Comparison of ENCODE assay signal across 8 mouse cellular contexts in the genomic region with DNA sequence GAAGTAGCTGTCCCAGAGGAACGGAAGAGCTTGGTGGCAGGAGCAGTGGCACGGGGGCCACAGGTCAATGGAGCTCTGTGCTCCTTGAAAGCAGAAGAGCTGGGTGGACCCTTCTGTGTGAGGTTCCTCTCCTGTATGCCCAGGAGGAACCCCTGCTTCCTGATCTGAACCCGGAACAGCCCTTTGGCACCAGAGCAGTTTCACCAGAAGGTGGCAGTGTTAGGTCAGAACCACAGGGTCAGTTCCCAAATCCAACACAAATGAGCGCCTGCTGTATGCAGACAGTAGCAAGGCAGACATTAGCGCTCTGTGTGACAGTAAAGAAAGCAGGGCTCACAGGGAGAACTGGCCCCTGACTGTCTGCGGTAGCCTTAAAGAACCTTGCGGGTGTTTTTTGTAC. TPM values are rescaled to one million over a fixed set of nuclear protein-coding genes. Genes with fewer than 3 reads are reported as not detected.
DNase-seq lines count a peak whose midpoint lies in the region; ATAC-seq and TF ChIP-seq lines count a peak whose summit lies in the region.

No protein-coding gene starts in this region.

- H3K4me1 ChIP-seq in cortical plate, adult 2 months (ENCODE audit: control insufficient read depth, insufficient read depth, low read length), result no peaks in the 10 kb centered on the region

- DNase-seq in CD4-positive, CD25-positive, alpha-beta regulatory T cell, adult 2 months (ENCODE audit: low read depth, low spot score), result peak; percentile 67
- DNase-seq in urinary bladder, adult 2 months (ENCODE audit: low spot score), result peak; percentile 32
- no peak for DNase-seq in urinary bladder, postnatal 4 days (ENCODE audit: low spot score in 2 of 2)
- peak; percentile 54 to 70 for DNase-seq in kidney, postnatal 25 days
- DNase-seq in lung, postnatal 14 days, result peak; percentile 73
- peak; percentile 19 to 54 for DNase-seq in spleen, adult 18-20 months

- H3K4me3 ChIP-seq in cortical plate, adult 2 months (ENCODE audit: insufficient read depth, low read length), result no peak overlapping the region

- no peak overlapping the region for H3K27ac ChIP-seq in cortical plate, adult 2 months (ENCODE audit: insufficient read depth, low read length)

- TF ChIP-seq POLR2A in cortical plate, adult 2 months (IDR thresholded peaks at IDR 0.05; ENCODE audit: extremely low read depth, insufficient read depth, low read length), result no peak

- ATAC-seq in CD4-positive, CD25-positive, alpha-beta regulatory T cell, adult 4 months, result no peak

- peak; percentile 75 for TF ChIP-seq CTCF in cortical plate, adult 2 months (IDR thresholded peaks at IDR 0.05; ENCODE audit: extremely low read depth, insufficient read depth, low read length)

RNA-seq across cellular contexts. Expression of gene Cib4, which starts 29.3 kb away (rescaled TPM):
- polyA plus RNA-seq in CD4-positive, CD25-positive, alpha-beta regulatory T cell, adult 4 months (2017; shearing (Covaris generic)), result not detected
- 0.32 and 0.40 TPM in 2 replicates for polyA plus RNA-seq in urinary bladder, adult 2 months (2012; rRNA removed)
- not detected in 2 replicates for polyA plus RNA-seq in cortical plate, adult 2 months (2012; rRNA removed)

RNA-seq across cellular contexts. Expression of gene 1700001C02Rik, which starts 50.5 kb away (rescaled TPM):
- not detected for polyA plus RNA-seq in CD4-positive, CD25-positive, alpha-beta regulatory T cell, adult 4 months (2017; shearing (Covaris generic))
- 0.10 TPM in 2 replicates for polyA plus RNA-seq in urinary bladder, adult 2 months (2012; rRNA removed)
- 0.25 and 1.1 TPM in 2 replicates for polyA plus RNA-seq in cortical plate, adult 2 months (2012; rRNA removed)

RNA-seq across cellular contexts. Expression of gene Otof, which starts 54.6 kb away (rescaled TPM):
- not detected for polyA plus RNA-seq in CD4-positive, CD25-positive, alpha-beta regulatory T cell, adult 4 months (2017; shearing (Covaris generic))
- polyA plus RNA-seq in urinary bladder, adult 2 months (2012; rRNA removed), result 0.11 and 0.13 TPM in 2 replicates
- 13.9 and 17.4 TPM in 2 replicates for polyA plus RNA-seq in cortical plate, adult 2 months (2012; rRNA removed)

Comparison
In these comparisons a context has a peak if more than half of its experiments do, and no peak if none do; other contexts are left out.
1. DNase-seq: peak in CD4-positive, CD25-positive, alpha-beta regulatory T cell, adult 2 months (single experiment), urinary bladder, adult 2 months (single experiment), kidney, postnatal 25 days (2 of 2), lung, postnatal 14 days (single experiment) and spleen, adult 18-20 months (2 of 2); none in urinary bladder, postnatal 4 days (0 of 2).
2. RNA of gene Otof, which starts 54.6 kb away (polyA plus RNA-seq): 13.9 to 17.4 TPM in cortical plate, adult 2 months; 0.11 to 0.13 TPM in urinary bladder, adult 2 months and not detected in CD4-positive, CD25-positive, alpha-beta regulatory T cell, adult 4 months; every median in the first group is over 10 times any median in the second.